Mouse (Mus musculus): Measurements from ENCODE around the gene Iqschfp. TPM values are rescaled to one million over a fixed set of nuclear protein-coding genes. Genes with fewer than 3 reads are reported as not detected.

The Iqschfp gene
- polyA plus RNA-seq, 1 experiment from 2014 or later: not detected

GRCm38 (mm10) chr3:68512327-68512726 lies 620.3 kb downstream of the Iqschfp start:
- Histone ChIP-seq H3K27ac (ENCODE audit: low read depth) (no peak overlapping the region), H3K9me3 (ENCODE audit: low read length) (no peaks in the 10 kb centered on the region), H3K36me3 (replicated peaks; ENCODE audit: insufficient read depth, low read length) (no peaks in the 10 kb centered on the region), H3K27me3 (ENCODE audit: insufficient read depth, low read length) (no peaks in the 10 kb centered on the region), H3K9ac (replicated peaks) (no peak overlapping the region), H3K4me1 (ENCODE audit: insufficient read depth) (peaks cover 6% of the 10 kb centered on the region; the same call in 1 of the 2 replicates), H3K4me2 (ENCODE audit: low read depth, low read length) (no peak overlapping the region), H3K4me3 (ENCODE audit: low read depth, low read length) (no peak overlapping the region)
- ATAC-seq (no peak), DNase-seq (no peak)
- TF ChIP-seq CTCF (IDR thresholded peaks at IDR 0.05; ENCODE audit: low read depth) (no peak), EP300 (IDR thresholded peaks at IDR 0.05; ENCODE audit: low read depth) (no peak)
- 87% methylated on average over 11 of the region's 11 CpGs for WGBS (ENCODE audit: insufficient replicate concordance)

- Histone ChIP-seq H3K36me3 (replicated peaks; ENCODE audit: insufficient read depth, low read length) (no peaks in the 10 kb centered on the region), H3K4me3 (ENCODE audit: low read depth, low read length) (no peak overlapping the region), H3K27me3 (ENCODE audit: insufficient read depth, low read length) (no peaks in the 10 kb centered on the region), H3K4me1 (ENCODE audit: insufficient read depth) (peaks cover 6% of the 10 kb centered on the region; the same call in 1 of the 2 replicates), H3K4me2 (ENCODE audit: low read depth, low read length) (no peak overlapping the region), H3K9ac (replicated peaks) (no peak overlapping the region), H3K27ac (ENCODE audit: low read depth) (no peak overlapping the region), H3K9me3 (ENCODE audit: low read length) (no peaks in the 10 kb centered on the region)
- TF ChIP-seq CTCF (IDR thresholded peaks at IDR 0.05; ENCODE audit: low read depth): no peak
- no peak for TF ChIP-seq EP300 (IDR thresholded peaks at IDR 0.05; ENCODE audit: low read depth)
- WGBS (ENCODE audit: insufficient replicate concordance): 53% methylated on average over 7 of the region's 7 CpGs
- DNase-seq: no peak
- ATAC-seq: peak; percentile 63; the same call in 1 of the 2 replicates
These were observed 621.5 kb downstream of the Iqschfp start for GRCm38 (mm10) chr3:68513340-68514119.

GRCm38 (mm10) chr3:68514120-68514497 lies 622.1 kb downstream of the Iqschfp start:
- Histone ChIP-seq H3K4me2 (ENCODE audit: low read depth, low read length) (no peak overlapping the region), H3K9me3 (ENCODE audit: low read length) (no peaks in the 10 kb centered on the region), H3K36me3 (replicated peaks; ENCODE audit: insufficient read depth, low read length) (no peaks in the 10 kb centered on the region), H3K27me3 (ENCODE audit: insufficient read depth, low read length) (no peaks in the 10 kb centered on the region), H3K4me1 (ENCODE audit: insufficient read depth) (peaks cover 2% of the 10 kb centered on the region; the same call in 1 of the 2 replicates), H3K27ac (ENCODE audit: low read depth) (no peak overlapping the region), H3K4me3 (ENCODE audit: low read depth, low read length) (no peak overlapping the region), H3K9ac (replicated peaks) (no peak overlapping the region)
- ATAC-seq (no peak), DNase-seq (no peak)
- TF ChIP-seq EP300 (IDR thresholded peaks at IDR 0.05; ENCODE audit: low read depth) (no peak), CTCF (IDR thresholded peaks at IDR 0.05; ENCODE audit: low read depth) (no peak)
- 76% methylated on average over 3 of the region's 3 CpGs for WGBS (ENCODE audit: insufficient replicate concordance)

DNA sequence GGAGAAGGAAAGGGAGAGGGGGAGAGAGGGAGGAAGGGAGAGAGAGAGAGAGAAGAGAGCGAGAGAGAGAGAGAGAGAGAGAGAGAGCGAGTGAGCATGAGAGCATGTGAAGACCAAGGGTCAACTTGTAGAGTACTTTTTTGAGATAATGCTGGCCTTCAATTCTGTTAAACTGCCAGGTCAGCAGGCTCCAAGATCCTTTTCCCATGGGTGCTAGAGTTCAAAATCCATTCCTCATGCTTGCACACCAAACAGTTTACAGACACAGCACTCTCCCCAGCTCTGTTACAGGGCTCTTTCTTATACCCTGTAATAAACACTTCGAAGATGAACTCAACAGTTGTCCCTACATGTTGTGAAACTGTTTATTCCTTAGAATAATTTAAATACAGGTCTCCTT lies 622.7 kb downstream of the Iqschfp start:
- H3K27me3 ChIP-seq (ENCODE audit: insufficient read depth, low read length): no peaks in the 10 kb centered on the region
- no peak overlapping the region for H3K4me2 ChIP-seq (ENCODE audit: low read depth, low read length)
- ATAC-seq (no peak), DNase-seq (no peak)
- H3K4me1 ChIP-seq (ENCODE audit: insufficient read depth): no peaks in the 10 kb centered on the region
- H3K9me3 ChIP-seq (ENCODE audit: low read length): no peaks in the 10 kb centered on the region
- H3K27ac ChIP-seq (ENCODE audit: low read depth): no peak overlapping the region
- no peaks in the 10 kb centered on the region for H3K36me3 ChIP-seq (replicated peaks; ENCODE audit: insufficient read depth, low read length)
- TF ChIP-seq EP300 (IDR thresholded peaks at IDR 0.05; ENCODE audit: low read depth) (no peak), CTCF (IDR thresholded peaks at IDR 0.05; ENCODE audit: low read depth) (no peak)
- 69% methylated on average over 3 of the region's 3 CpGs for WGBS (ENCODE audit: insufficient replicate concordance)
- no peak overlapping the region for H3K4me3 ChIP-seq (ENCODE audit: low read depth, low read length)
- no peak overlapping the region for H3K9ac ChIP-seq (replicated peaks)

- no peak for TF ChIP-seq CTCF (IDR thresholded peaks at IDR 0.05; ENCODE audit: low read depth)
- no peak for TF ChIP-seq EP300 (IDR thresholded peaks at IDR 0.05; ENCODE audit: low read depth)
- no peak for ATAC-seq
These were observed 624.5 kb downstream of the Iqschfp start for GRCm38 (mm10) chr3:68516393-68517081.

GRCm38 (mm10) chr3:68517236-68517635 lies 625.2 kb downstream of the Iqschfp start:
- no peak overlapping the region for H3K27ac ChIP-seq (ENCODE audit: low read depth)
- H3K9ac ChIP-seq (replicated peaks): no peak overlapping the region
- H3K9me3 ChIP-seq (ENCODE audit: low read length): no peaks in the 10 kb centered on the region
- H3K36me3 ChIP-seq (replicated peaks; ENCODE audit: insufficient read depth, low read length): no peaks in the 10 kb centered on the region
- no peak overlapping the region for H3K4me3 ChIP-seq (ENCODE audit: low read depth, low read length)
- H3K4me1 ChIP-seq (ENCODE audit: insufficient read depth): no peaks in the 10 kb centered on the region
- 69% methylated on average over 7 of the region's 7 CpGs for WGBS (ENCODE audit: insufficient replicate concordance)
- ATAC-seq (no peak), DNase-seq (no peak)
- no peak overlapping the region for H3K4me2 ChIP-seq (ENCODE audit: low read depth, low read length)
- no peaks in the 10 kb centered on the region for H3K27me3 ChIP-seq (ENCODE audit: insufficient read depth, low read length)
- TF ChIP-seq CTCF (IDR thresholded peaks at IDR 0.05; ENCODE audit: low read depth) (no peak), EP300 (IDR thresholded peaks at IDR 0.05; ENCODE audit: low read depth) (no peak)

More at GRCm38 (mm10) chr3:68516393-68517081, 624.5 kb downstream of the Iqschfp start:
- H3K4me2 ChIP-seq (ENCODE audit: low read depth, low read length): no peak overlapping the region
- no peak for DNase-seq
- H3K36me3 ChIP-seq (replicated peaks; ENCODE audit: insufficient read depth, low read length): no peaks in the 10 kb centered on the region
- no peak overlapping the region for H3K9ac ChIP-seq (replicated peaks)
- no peak overlapping the region for H3K4me3 ChIP-seq (ENCODE audit: low read depth, low read length)
- 83% methylated on average over 12 of the region's 12 CpGs for WGBS (ENCODE audit: insufficient replicate concordance)
- H3K9me3 ChIP-seq (ENCODE audit: low read length): no peaks in the 10 kb centered on the region
- H3K4me1 ChIP-seq (ENCODE audit: insufficient read depth): no peaks in the 10 kb centered on the region
- H3K27ac ChIP-seq (ENCODE audit: low read depth): no peak overlapping the region
- H3K27me3 ChIP-seq (ENCODE audit: insufficient read depth, low read length): no peaks in the 10 kb centered on the region

All from liver, postnatal 0 days (tissue).